Mouse (Mus musculus) cerebellum, adult 11-12 months (tissue): ENCODE data around the gene Fat3.

Experiments used
- DNase-seq: peaks from one replicate; pipeline ENCODE4 v3.0.0; 2022

The Fat3 gene

GRCm38 (mm10) chr9:16307789-16308188 lies 193.3 kb downstream of the Fat3 start:
- no peak for DNase-seq

GRCm38 (mm10) chr9:16306222-16306621 lies 194.9 kb downstream of the Fat3 start:
- no peak for DNase-seq

GRCm38 (mm10) chr9:16305396-16306086 lies 195.5 kb downstream of the Fat3 start:
- no peak for DNase-seq

- DNase-seq, result no peak
Observed at GRCm38 (mm10) chr9:16304949-16305348, 196.1 kb downstream of the Fat3 start.

GRCm38 (mm10) chr9:16302484-16302883 lies 198.6 kb downstream of the Fat3 start:
- DNase-seq, result no peak

- no peak for DNase-seq
Observed at GRCm38 (mm10) chr9:16297935-16298334, 203.2 kb downstream of the Fat3 start.

GRCm38 (mm10) chr9:16293928-16294806 lies 206.9 kb downstream of the Fat3 start:
- DNase-seq, result no peak

GRCm38 (mm10) chr9:16292492-16292891 lies 208.6 kb downstream of the Fat3 start:
- DNase-seq, result no peak

GRCm38 (mm10) chr9:16290911-16291310 lies 210.2 kb downstream of the Fat3 start:
- DNase-seq, result no peak

- no peak for DNase-seq
Observed at GRCm38 (mm10) chr9:16283033-16283432, 218.1 kb downstream of the Fat3 start.

GRCm38 (mm10) chr9:16282291-16282804 lies 218.7 kb downstream of the Fat3 start:
- no peak for DNase-seq

- DNase-seq, result no peak
Observed at GRCm38 (mm10) chr9:16275589-16275988, 225.5 kb downstream of the Fat3 start.

- DNase-seq, result no peak
Observed at GRCm38 (mm10) chr9:16274130-16274529, 227.0 kb downstream of the Fat3 start.

GRCm38 (mm10) chr9:16272810-16273209 lies 228.3 kb downstream of the Fat3 start:
- DNase-seq, result no peak

GRCm38 (mm10) chr9:16270768-16271114 lies 230.3 kb downstream of the Fat3 start:
- no peak for DNase-seq

- DNase-seq, result no peak
Observed at GRCm38 (mm10) chr9:16270056-16270767, 230.9 kb downstream of the Fat3 start.

- DNase-seq, result no peak
Observed at GRCm38 (mm10) chr9:16265519-16265918, 235.6 kb downstream of the Fat3 start.

- DNase-seq, result no peak
Observed at GRCm38 (mm10) chr9:16257241-16257840, 243.7 kb downstream of the Fat3 start.

GRCm38 (mm10) chr9:16256577-16257207 lies 244.4 kb downstream of the Fat3 start:
- DNase-seq, result no peak

- no peak for DNase-seq
Observed at GRCm38 (mm10) chr9:16246741-16247140, 254.3 kb downstream of the Fat3 start.

- DNase-seq, result no peak
Observed at GRCm38 (mm10) chr9:16231575-16231974, 269.5 kb downstream of the Fat3 start.

GRCm38 (mm10) chr9:16228919-16229318 lies 272.2 kb downstream of the Fat3 start:
- DNase-seq, result no peak
